Mouse (Mus musculus): ENCODE data around the gene Tap2. TPM values are rescaled to one million over a fixed set of nuclear protein-coding genes. Genes with fewer than 3 reads are reported as not detected.

Gene Tap2
- total and polyA plus RNA-seq, 3 experiments, result 54.8 to 121 (median 110) TPM

DNA sequence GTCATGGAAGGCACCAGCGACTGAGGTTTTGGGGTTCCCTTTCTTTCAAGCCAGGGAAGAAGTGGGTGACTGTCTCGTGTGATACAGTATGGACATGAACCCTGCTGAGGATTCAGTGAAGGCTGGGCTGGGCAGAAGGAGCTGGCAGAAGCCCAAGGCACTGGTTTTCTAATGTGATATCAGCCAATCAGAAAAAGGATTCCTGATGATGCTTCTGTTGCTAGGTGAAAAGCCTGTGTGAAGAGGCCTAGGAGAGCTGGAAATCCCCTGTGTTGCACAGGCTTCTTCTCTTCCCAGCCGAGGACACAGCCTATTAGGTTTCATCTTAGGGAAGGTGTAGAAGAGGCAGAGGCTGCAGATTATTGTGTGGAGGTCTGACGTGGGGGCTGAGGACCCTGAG lies 58.2 kb downstream of the Tap2 start:
- dilution Hi-C loops (cut with MboI; ENCODE audit: extremely low pct_ligation_motif_present, extremely low pct_unique_long_range_greater_than_20kb, low sequenced_read_pairs), result no loop called here

DNA sequence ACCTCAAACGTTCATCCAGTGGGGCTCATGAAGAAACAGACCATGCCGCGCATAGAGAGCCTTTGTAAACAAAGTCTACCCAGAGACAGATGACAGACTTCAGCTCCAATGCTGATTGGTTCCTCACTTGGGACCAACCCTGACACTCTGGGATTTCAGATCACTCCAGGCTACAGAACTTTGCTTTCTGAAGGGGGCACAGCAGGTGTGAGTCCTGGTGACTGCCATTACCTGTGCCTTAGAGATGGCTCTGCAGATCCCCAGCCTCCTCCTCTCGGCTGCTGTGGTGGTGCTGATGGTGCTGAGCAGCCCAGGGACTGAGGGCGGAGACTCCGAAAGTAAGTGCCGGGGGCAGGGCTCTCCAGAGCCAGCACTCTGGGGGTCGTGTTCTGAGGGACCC lies 59.7 kb downstream of the Tap2 start:
- dilution Hi-C loops (cut with MboI; ENCODE audit: extremely low pct_ligation_motif_present, extremely low pct_unique_long_range_greater_than_20kb, low sequenced_read_pairs) (no loop called here), in situ Hi-C loops (cut with MboI; ENCODE audit: low pct_ligation_motif_present, low pct_unique_long_range_greater_than_20kb, low sequenced_read_pairs) (no loop called here)
- no peak overlapping the region for H3K4me2 ChIP-seq (ENCODE audit: insufficient read depth, low read depth, poor library complexity, severe bottlenecking)
- H3K9me3 ChIP-seq (replicated peaks; ENCODE audit: low read length), result no peaks in the 10 kb centered on the region
- H3K4me3 ChIP-seq (replicated peaks in 1 of 3; ENCODE audit: low read depth in 2 of 3, low read length in 2 of 3, poor library complexity in 1 of 3), result peak overlapping the region; percentile 70 to 95 (median 78)
- H3K27me3 ChIP-seq (replicated peaks), result no peaks in the 10 kb centered on the region
- peak overlapping the region; percentile 63; the same call in 1 of the 2 replicates for H3K9ac ChIP-seq (ENCODE audit: insufficient read depth, low read depth)
- H3K4me1 ChIP-seq (ENCODE audit: control insufficient read depth in 1 of 2, insufficient read depth in 2 of 2), result peaks cover 10 to 53% of the 10 kb centered on the region in 2 experiments
- TF ChIP-seq RAD21 (IDR thresholded peaks at IDR 0.05; ENCODE audit: low read depth, low read length), result no peak
- peak; percentile 77 for TF ChIP-seq ZMIZ1 (IDR thresholded peaks at IDR 0.05; ENCODE audit: low read depth, low read length)
- TF ChIP-seq POLR2AphosphoS2 (IDR thresholded peaks at IDR 0.05; ENCODE audit: low read depth, low read length), result peak; percentile 59; the same call in 1 of the 2 replicates
- no peak for TF ChIP-seq JUND (conservative IDR thresholded peaks at IDR 0.05; ENCODE audit: low read depth, low read length)
- TF ChIP-seq TCF12 (IDR thresholded peaks at IDR 0.05; ENCODE audit: low read depth, low read length), result peak; percentile 61; the same call in 1 of the 2 replicates
- peak; percentile 28; the same call in 1 of the 2 replicates for TF ChIP-seq IRF4 (IDR thresholded peaks at IDR 0.05; ENCODE audit: low read depth, low read length)
- peak; percentile 77 for TF ChIP-seq NELFE (IDR thresholded peaks at IDR 0.05; ENCODE audit: low read depth, low read length)
- TF ChIP-seq POLR2A (IDR thresholded peaks at IDR 0.05; ENCODE audit: low read depth, low read length), result peak; percentile 74
- TF ChIP-seq TBP (conservative IDR thresholded peaks at IDR 0.05; ENCODE audit: low read depth, low read length), result peak; percentile 87
- TF ChIP-seq EP300 (IDR thresholded peaks at IDR 0.05; ENCODE audit: low read length), result no peak
- 0 out of 2 replicates have a peak, but pooled peaks have one; percentile 34 for TF ChIP-seq SIN3A (IDR thresholded peaks at IDR 0.05; ENCODE audit: low read length)
- TF ChIP-seq CHD2 (IDR thresholded peaks at IDR 0.05; ENCODE audit: low read length), result peak; percentile 96
- H3K36me3 ChIP-seq (replicated peaks in 1 of 2; ENCODE audit: control insufficient read depth in 1 of 2, insufficient read depth in 1 of 2, low read length in 1 of 2), result peaks cover 11 to 25% of the 10 kb centered on the region in 2 experiments
- peak; percentile 95 for DNase-seq (ENCODE audit: extremely low read depth)
- peaks cover 9% of the 10 kb centered on the region; the same call in 1 of the 2 replicates for H3K79me2 ChIP-seq (replicated peaks; ENCODE audit: control insufficient read depth, extremely low read depth, insufficient read depth, poor library complexity, severe bottlenecking)
- no peak overlapping the region for H3K27ac ChIP-seq (ENCODE audit: insufficient read depth, low read depth)

More for the DNA sequence above, 58.2 kb downstream of the Tap2 start:
- Histone ChIP-seq H3K4me3 (replicated peaks in 1 of 3; ENCODE audit: low read depth in 2 of 3, low read length in 2 of 3, poor library complexity in 1 of 3) (peak overlapping the region in 1 of 3 experiments; percentile 11), H3K4me1 (ENCODE audit: control insufficient read depth in 1 of 2, insufficient read depth in 2 of 2) (peaks cover 10 to 54% of the 10 kb centered on the region in 2 experiments), H3K9ac (ENCODE audit: insufficient read depth, low read depth) (peak overlapping the region; percentile 20; the same call in 1 of the 2 replicates), H3K9me3 (replicated peaks; ENCODE audit: low read length) (peaks cover 1% of the 10 kb centered on the region), H3K4me2 (ENCODE audit: insufficient read depth, low read depth, poor library complexity, severe bottlenecking) (peak overlapping the region; percentile 53; the same call in 1 of the 2 replicates), H3K79me2 (replicated peaks; ENCODE audit: control insufficient read depth, extremely low read depth, insufficient read depth, poor library complexity, severe bottlenecking) (peaks cover 9% of the 10 kb centered on the region; the same call in 1 of the 2 replicates), H3K27me3 (replicated peaks) (no peaks in the 10 kb centered on the region), H3K27ac (ENCODE audit: insufficient read depth, low read depth) (peak overlapping the region; percentile 53), H3K36me3 (replicated peaks in 1 of 2; ENCODE audit: control insufficient read depth in 1 of 2, insufficient read depth in 1 of 2, low read length in 1 of 2) (peaks cover 0 to 12% of the 10 kb centered on the region in 2 experiments)
- TF ChIP-seq KAT2A (IDR thresholded peaks at IDR 0.05; ENCODE audit: insufficient replicate concordance, low read length) (0 out of 2 replicates have a peak, but pooled peaks have one; percentile 39), POLR2AphosphoS2 (IDR thresholded peaks at IDR 0.05; ENCODE audit: low read depth, low read length) (peak; percentile 83; the same call in 1 of the 2 replicates), USF1 (IDR thresholded peaks at IDR 0.05; ENCODE audit: low read depth, low read length) (no peak), POLR2A (IDR thresholded peaks at IDR 0.05; ENCODE audit: low read depth, low read length) (peak; percentile 74), SMC3 (IDR thresholded peaks at IDR 0.05; ENCODE audit: low read depth, low read length) (no peak), MYC (IDR thresholded peaks at IDR 0.05; ENCODE audit: low read depth, low read length) (peak; percentile 69), IRF4 (IDR thresholded peaks at IDR 0.05; ENCODE audit: low read depth, low read length) (peak; percentile 37; the same call in 1 of the 2 replicates), HCFC1 (IDR thresholded peaks at IDR 0.05; ENCODE audit: low read depth, low read length) (peak; percentile 46), BHLHE40 (IDR thresholded peaks at IDR 0.05; ENCODE audit: low read depth, low read length) (peak; percentile 56; the same call in 1 of the 2 replicates), SIN3A (IDR thresholded peaks at IDR 0.05; ENCODE audit: low read length) (peak; percentile 59; the same call in 1 of the 2 replicates), NELFE (IDR thresholded peaks at IDR 0.05; ENCODE audit: low read depth, low read length) (peak; percentile 58; the same call in 1 of the 2 replicates), CHD1 (IDR thresholded peaks at IDR 0.05; ENCODE audit: low read depth, low read length) (no peak), TBP (conservative IDR thresholded peaks at IDR 0.05; ENCODE audit: low read depth, low read length) (peak; percentile 90), JUND (conservative IDR thresholded peaks at IDR 0.05; ENCODE audit: low read depth, low read length) (0 out of 2 replicates have a peak, but pooled peaks have one; percentile 51), ZNF384 (IDR thresholded peaks at IDR 0.05; ENCODE audit: low read depth, low read length) (no peak), UBTF (IDR thresholded peaks at IDR 0.05; ENCODE audit: low read depth, low read length) (no peak), RAD21 (IDR thresholded peaks at IDR 0.05; ENCODE audit: low read depth, low read length) (no peak), MEF2A (IDR thresholded peaks at IDR 0.05; ENCODE audit: borderline replicate concordance, low read depth, low read length) (no peak), CHD2 (IDR thresholded peaks at IDR 0.05; ENCODE audit: low read length) (peak; percentile 99), ZKSCAN1 (IDR thresholded peaks at IDR 0.05; ENCODE audit: borderline replicate concordance, low read depth, low read length) (no peak; the same call in 1 of the 2 replicates), NRF1 (IDR thresholded peaks at IDR 0.05; ENCODE audit: low read depth, low read length) (peak; percentile 56), EP300 (IDR thresholded peaks at IDR 0.05; ENCODE audit: low read length) (no peak), RCOR1 (conservative IDR thresholded peaks at IDR 0.05; ENCODE audit: low read depth, low read length) (no peak), CTCF (conservative IDR thresholded peaks at IDR 0.05 in 1 of 2, IDR thresholded peaks at IDR 0.05 in 1 of 2; ENCODE audit: low read depth in 2 of 2, low read length in 2 of 2) (no peak), ETS1 (conservative IDR thresholded peaks at IDR 0.05; ENCODE audit: low read depth, low read length) (peak; percentile 73; the same call in 1 of the 2 replicates), ZC3H11A (IDR thresholded peaks at IDR 0.05; ENCODE audit: low read depth, low read length) (no peak), JUN (IDR thresholded peaks at IDR 0.05; ENCODE audit: insufficient read depth, low read depth, low read length) (no peak), MXI1 (IDR thresholded peaks at IDR 0.05; ENCODE audit: low read depth, low read length) (0 out of 2 replicates have a peak, but pooled peaks have one; percentile 28), ZMIZ1 (IDR thresholded peaks at IDR 0.05; ENCODE audit: low read depth, low read length) (peak; percentile 77; the same call in 1 of the 2 replicates), ELF1 (IDR thresholded peaks at IDR 0.05; ENCODE audit: low read depth, low read length) (no peak), MAX (IDR thresholded peaks at IDR 0.05; ENCODE audit: low read length) (peak; percentile 63), TCF12 (IDR thresholded peaks at IDR 0.05; ENCODE audit: low read depth, low read length) (peak; percentile 71; the same call in 1 of the 2 replicates)
- DNase-seq (ENCODE audit: extremely low read depth), result peak; percentile 98
- in situ Hi-C loops (cut with MboI; ENCODE audit: low pct_ligation_motif_present, low pct_unique_long_range_greater_than_20kb, low sequenced_read_pairs), result no loop called here

Data from CH12.LX (cell line).